Mouse (Mus musculus) layer of hippocampus, postnatal 25 days (tissue): ENCODE data around the gene Rnasek. TPM values are rescaled to one million over a fixed set of nuclear protein-coding genes. Genes with fewer than 3 reads are reported as not detected.

ENCODE experiments used
- DNase-seq, 2 experiments: peaks; one replicate each; pipeline ENCODE4 v3.0.0; 2022; ENCODE audit warnings: mixed read lengths in 2 of 2, low spot score in 1 of 2; ENCODE audit errors: extremely low spot score in 1 of 2
- total RNA-seq, 2 experiments: library from RNA; stranded (reverse); gene quantifications; 2 replicates each; pipeline ENCODE4 v1.2.3; 2021

The Rnasek gene
- total RNA-seq, 2 experiments from 2014 or later: 310 to 312 TPM

DNA sequence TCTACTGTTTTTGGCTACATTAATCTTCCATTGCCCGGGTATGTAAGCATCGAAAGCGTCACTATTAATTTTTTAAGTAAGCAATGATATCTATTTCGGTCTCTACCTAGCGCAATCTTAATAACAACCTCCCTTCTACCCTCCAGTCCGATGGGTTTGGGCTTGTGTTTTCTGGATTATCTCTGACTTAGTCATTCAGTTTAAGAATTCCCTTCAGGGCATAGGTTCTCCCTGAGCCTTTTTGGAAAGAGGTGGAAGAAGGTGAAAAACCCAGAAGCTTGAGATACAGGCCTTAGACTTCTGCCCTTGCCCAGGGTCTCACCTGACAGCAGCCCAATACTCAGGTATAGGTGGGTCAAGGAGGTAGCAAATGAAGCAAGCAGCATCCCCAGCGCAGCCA lies 19.8 kb downstream of the Rnasek start:
- DNase-seq: no peak

DNA sequence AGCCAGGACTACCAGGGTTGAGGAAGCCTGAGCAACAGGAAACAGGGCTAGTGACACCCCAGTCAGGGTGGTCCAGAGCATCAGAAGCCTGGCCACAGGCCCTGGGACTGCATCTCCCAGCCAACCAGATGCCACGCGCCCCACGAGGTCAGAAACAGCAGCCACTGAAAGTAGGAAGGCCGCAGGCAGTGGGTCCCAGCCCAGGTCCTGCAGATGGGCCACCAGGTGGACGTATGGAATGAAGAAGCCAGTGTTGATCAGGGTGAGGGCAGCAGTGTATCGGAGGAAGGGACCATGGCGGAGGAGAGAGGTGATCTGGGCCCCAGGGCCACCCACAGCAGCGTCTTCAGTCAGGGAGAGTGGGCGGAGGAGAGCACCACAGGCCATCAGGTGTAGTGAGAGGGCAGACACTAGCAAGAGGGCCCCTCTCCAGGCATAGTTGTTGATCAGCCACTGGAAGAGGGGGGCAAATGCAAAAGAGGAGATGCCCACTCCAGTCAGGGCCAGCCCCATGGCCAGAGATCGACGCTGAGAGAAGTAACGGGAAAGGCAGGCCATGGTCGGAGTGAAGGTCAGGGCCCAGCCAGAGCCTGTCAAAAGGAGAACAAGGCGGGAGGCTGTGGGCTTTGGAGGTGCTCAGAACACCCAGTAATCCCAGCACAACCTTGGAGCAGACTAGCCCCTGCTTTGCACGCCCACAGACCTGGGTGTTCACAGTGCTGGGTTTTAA lies 20.7 kb downstream of the Rnasek start:
- no peak for DNase-seq

DNA sequence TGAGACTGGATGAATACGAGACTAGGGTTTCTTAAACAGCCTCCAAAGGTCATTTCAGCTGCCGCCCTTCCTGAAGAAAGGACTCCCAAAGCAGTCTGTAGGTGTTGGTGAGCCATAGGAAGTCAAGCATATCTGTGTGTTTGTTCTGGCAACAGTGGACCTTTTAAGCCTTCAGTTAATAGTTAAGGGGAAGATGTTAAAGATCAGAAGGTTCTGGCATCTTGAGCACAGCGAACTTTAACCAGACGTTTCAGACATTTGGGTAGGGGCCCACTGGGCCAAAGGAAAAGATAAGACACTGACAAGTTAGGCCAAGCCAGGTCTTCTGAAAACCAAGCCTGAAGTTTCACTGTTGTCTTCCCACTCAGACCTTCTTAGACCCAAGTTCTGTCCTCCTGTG lies 21.6 kb downstream of the Rnasek start:
- no peak for DNase-seq

DNA sequence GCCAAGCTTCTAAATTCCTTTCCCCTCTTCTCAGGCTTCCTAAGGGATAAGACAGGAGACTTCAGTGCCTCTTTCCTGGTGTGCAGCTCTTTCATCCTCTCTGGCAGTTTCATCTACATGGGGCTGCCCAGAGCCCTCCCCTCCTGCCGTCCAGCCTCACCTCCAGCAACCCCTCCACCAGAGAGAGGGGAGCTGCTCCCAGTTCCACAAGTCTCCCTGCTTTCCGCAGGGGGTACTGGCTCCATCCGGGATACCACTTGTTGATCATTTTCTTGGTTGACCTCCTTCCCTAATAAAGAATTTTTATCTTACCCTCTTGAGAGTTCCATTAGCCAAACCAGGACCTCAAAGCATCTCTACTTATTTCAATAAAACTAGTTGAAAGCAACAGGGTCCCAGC lies 23.5 kb downstream of the Rnasek start:
- no peak for DNase-seq

DNA sequence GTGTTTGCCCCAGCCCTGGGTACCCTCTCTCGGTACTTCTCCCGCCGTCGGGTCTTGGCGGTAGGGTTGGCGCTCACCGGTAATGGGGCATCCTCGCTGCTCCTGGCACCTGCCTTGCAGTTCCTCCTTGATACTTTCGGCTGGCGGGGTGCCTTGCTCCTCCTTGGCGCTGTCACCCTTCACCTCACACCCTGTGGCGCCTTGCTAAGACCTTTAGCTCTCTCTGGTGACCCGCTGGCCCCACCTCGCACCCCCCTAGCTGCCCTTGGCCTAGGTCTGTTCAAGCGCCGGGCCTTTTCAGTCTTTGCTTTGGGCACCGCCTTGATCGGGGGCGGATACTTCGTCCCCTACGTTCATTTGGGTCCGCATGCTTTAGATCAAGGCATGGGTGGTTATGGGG lies 24.3 kb downstream of the Rnasek start:
- no peak for DNase-seq

DNA sequence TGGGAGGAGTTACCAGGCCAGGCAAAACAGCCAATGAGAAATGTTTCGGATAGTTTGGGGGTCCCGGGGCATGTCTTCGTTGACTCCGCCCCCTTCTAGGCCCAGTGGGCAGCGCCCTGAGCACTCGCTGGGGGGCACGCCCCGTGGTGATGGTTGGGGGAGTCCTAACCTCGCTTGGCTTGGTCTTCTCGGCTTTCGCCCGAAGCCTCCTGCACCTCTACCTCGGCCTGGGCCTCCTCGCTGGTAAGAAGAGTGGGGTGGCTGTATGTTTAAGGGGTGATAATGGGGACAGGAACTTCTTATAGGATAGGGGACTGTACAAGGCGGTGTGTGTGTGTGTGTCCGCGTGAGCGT lies 24.8 kb downstream of the Rnasek start:
- DNase-seq: no peak

DNA sequence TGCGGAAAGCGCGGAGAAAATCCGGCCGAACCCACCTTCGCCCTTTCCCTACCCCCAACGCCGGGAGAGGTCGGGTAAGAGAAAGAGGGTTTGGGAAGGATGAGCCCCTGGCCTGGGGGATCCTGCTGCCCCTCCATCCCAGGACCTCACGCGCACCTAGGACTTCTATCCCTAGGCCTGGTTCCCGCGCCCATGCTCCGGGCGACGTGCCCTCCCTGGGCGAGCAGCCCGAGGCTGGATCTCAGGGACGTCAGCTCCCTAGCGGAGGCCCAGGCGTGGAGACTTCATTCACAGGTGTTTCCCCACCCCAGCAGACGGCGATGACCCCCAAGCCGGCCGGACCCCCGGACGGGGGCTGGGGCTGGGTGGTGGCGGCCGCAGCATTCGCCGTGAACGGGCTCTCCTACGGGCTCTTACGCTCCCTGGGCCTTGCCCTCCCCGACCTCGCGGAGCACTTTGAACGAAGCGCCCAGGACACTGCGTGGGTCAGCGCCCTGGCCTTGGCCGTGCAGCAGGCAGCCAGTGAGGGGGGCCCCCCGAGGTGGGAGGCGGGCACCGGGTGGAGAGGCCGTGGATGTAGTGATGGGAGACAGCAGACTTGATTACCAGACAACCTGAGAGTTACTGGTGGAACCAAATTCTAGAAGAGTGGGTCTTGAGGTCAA lies 25.3 kb downstream of the Rnasek start:
- DNase-seq: no peak

DNA sequence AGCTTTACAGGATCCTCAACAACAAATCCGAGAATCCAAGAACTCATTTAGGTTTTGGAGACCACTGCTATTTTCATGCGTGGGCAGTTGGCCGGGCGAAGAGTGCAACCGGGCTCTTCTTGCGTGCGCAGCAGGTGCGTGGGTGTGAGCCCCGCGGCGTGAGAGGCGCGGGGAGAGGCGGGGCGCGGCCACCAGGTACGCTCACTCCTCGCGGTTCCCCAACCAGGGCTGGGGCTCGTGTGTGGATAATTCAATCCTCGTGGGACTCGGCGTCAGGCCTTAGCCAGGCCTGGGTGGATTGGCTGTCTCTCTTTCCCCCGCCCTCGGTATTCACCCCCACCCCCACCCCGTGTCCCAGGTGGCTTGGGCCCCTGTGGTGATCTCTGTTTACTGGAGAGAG lies 25.9 kb downstream of the Rnasek start:
- no peak for DNase-seq

DNA sequence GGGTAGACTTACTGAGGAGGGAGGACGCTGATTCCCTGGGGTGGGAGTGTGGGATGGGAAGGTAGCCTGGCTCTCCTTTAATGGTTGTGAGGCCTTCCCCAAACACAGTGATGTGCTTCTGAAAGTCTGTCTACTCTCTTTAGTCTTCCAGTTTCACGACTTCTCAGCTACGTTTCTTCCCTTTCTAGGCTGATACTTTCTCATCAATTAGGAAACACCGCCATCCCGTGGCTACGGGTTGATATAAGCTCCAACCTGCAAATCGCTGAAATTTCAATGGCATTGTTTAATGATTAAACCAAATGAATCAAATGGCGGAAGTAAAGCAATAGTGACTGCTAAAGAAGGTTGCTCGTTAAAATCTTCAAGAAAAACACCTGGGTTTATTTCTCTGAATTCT lies 26.7 kb downstream of the Rnasek start:
- peak in 1 of 2 experiments; percentile 74 for DNase-seq

DNA sequence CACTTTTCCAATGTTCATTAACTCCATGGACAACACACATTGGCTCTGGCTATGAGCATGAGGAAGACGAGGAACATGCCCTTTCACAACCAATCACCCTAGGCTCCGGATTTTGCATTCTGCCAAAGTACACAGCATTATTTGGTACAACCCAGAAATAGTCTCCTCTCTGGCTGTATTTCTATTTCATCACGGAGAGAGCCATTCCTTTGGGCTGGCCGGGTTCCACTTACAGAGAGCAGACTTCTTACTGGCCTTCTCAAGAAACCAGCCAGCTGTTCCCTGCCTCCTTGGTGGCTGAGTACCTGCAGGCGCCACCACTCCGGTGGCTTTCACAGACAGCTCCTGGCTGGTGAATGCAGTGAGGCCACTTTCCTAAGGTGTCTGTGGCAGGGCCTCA lies 27.2 kb downstream of the Rnasek start, which contains the start of gene Slc16a11:
TSS of gene Slc16a11 (plus strand) at position 330 of the 400 bp plus-strand sequence.
- no peak for DNase-seq

DNA sequence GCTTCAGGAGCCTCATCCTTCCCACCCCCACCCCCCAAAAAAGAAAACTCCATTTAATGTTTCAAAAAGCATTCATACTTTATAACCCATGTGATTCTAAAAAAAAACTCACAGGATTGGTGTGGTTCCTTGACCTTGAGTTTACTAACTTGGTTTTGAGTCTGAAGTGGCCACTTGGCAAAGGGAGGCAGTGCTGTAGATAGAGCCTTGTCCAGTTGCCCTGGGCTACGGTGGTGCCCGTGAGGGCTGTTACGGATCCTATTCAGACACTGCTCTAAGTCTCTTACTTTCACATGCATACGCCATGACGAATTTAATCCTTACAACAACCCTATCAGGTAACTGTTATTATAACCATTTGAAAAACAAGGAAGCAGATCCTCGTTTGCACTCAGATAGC lies 27.7 kb downstream of the Rnasek start:
- no peak for DNase-seq

DNA sequence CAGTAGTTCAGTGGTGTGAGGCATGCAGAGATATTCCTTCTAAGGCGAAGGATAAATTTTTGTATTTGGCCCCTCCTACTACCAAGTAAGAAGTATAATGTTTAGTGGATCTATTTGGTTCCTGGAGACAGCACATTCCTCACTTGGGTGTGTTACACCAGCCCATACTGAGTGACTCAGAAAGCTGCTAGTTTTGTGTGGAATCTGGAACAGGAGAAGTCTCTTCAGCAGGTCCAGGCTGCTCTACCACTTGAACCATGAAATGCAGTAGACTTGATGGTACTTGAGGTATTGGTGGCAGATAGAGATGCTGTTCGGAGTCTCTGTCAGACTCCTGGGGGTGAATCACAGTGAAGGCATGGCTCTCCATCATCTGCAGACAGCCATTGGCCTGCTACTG lies 29.0 kb downstream of the Rnasek start:
- DNase-seq: no peak

DNA sequence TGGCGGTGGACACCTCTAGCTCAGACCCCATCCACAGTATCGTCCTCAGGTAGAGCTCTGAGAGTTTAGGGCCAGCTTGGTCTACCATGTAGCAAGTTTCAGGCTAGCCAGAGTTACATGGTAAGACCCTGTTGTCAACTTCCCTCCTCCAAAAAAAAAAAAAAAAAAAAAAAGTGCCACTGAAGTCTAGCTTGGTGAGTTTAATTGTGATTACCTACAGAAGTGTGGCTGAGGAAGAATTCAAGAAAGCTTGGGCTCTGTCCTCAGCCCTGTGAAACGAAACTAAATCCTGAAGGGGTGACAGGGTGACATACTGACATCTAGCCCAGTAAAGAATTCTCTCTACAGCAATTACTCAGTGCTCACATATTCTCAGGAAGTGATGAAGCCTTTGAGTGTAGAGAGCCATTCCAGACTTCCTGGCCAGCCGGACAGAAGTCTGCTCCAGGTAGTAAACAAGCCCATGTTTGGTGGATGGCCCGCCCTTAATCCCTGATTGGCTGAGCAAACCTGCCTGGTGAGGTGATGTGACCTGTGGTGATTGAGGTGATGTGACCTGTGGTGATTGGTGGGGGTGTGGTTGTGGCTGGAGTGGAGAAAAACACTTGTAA lies 30.8 kb downstream of the Rnasek start:
- no peak for DNase-seq

DNA sequence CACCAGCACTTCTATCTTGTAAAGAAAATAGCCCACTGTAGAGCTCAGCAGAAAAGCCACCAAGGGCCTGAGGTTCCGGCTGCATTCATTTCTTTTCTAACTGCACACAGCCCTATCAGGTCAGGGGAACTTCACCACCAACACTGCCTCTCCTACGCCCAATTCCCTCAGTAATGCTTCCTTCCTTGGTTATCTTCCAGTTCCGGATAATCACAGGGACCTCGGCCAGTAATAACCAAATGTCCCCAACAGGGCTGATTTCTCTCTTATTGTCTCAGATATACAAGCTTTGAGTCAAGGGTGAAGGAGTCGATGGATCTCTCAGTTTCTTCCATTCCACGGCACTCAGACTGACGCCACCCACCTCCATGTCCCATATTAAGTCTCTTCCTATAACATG lies 32.4 kb downstream of the Rnasek start:
- DNase-seq: no peak

DNA sequence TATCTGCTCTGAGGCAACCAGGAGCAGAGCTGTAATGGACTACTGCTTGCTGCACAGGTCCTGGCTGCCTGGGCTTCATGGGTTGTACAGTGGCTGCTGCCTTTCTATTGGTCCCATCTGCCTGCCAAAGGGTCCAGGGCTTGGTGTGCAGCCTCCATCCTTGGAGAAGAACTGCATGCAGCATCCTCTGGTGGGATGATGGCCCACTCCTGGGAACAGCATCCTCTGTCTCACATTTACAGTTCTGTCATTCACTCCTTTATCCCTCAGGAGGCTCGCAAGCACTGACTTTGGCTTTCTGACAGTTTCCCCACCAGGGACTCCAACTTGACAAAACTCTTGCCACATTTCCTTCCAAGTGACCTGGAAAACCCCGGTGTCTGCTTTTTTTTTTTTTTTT lies 32.8 kb downstream of the Rnasek start:
- DNase-seq: no peak

DNA sequence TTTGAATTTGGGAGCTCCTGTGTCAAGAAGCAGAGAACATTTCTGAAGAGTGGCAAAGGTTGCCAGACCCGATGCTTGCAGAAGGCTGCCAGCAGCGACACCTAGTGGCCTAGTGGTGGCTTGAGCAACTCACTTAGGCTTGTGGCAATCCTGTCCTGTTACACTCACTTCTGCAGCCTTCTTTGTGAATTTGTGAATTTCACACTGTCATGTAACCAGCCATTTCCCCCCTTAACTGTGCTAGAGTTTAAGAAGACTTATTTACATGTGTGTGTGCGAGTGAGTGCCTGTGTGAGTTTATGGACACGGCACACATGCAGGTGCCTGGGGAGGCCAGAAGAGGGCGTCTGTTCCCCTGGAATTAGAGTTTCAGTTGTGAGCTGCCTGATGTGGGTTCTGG lies 38.0 kb downstream of the Rnasek start:
- peak; percentile 54 to 87 for DNase-seq

DNA sequence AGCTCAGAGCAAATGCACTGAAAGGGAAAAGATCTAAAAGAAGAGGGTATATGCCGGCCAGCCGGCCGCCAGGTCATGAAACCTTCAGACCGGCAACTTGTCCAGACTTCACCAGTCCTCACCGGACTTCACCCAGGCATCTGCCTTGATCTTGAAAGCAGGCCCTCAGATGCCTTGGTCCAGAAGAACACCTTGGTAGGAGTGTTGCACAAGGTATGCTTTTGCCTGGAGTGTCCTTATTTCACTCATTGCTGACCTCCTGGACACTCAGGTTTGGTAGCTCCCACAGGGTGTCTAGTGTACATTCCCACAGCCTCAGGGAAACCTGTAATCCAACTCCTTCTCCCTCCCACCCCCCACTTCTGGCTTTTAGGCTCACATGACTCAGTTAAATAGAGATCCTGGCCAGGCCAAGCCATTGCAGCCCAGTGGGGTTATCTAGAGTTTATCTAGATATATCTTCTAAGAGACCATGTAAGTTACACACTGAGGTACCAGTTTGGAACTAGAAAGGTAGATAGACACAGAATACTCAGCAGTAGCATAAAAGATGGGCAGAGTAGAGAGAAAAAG lies 39.5 kb downstream of the Rnasek start:
- DNase-seq: no peak

DNA sequence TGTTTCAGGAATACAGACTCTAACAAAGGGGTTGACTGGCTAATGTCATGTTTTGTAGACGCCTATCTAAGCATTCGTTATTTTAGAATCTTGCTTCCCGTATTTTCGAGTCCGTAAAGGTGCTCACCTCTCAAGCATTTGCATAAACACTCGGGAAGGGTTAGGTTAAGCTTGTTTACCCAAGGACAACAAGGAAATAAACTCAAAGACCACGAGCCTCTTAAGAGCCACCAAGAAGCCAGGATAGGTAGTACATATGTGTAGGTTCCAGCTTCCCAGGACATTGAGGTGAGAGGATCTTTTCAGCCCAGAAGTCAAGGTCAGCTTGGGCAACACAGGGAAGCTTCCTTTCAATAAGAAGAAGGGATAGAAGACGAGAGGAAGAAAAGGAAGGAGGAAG lies 40.5 kb downstream of the Rnasek start:
- DNase-seq: no peak

DNA sequence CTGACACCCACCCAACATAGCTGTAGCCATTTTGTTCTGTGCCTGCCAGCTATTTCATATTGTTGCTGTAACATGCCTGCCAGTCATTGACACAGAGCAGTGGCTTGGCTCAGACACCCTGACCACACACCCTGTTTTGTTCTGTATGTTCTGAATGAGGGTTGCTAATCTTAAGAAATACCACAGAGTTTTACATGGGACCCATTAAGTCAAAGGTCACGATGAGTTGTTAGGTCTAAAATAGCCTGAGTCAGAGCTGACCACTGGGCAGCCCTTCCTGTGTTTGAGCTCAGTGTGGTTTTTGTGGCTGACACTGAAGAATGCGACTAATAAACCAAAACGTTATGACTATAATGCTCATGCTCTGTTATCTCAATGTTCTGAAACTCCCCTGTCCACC lies 41.3 kb downstream of the Rnasek start:
- no peak for DNase-seq

DNA sequence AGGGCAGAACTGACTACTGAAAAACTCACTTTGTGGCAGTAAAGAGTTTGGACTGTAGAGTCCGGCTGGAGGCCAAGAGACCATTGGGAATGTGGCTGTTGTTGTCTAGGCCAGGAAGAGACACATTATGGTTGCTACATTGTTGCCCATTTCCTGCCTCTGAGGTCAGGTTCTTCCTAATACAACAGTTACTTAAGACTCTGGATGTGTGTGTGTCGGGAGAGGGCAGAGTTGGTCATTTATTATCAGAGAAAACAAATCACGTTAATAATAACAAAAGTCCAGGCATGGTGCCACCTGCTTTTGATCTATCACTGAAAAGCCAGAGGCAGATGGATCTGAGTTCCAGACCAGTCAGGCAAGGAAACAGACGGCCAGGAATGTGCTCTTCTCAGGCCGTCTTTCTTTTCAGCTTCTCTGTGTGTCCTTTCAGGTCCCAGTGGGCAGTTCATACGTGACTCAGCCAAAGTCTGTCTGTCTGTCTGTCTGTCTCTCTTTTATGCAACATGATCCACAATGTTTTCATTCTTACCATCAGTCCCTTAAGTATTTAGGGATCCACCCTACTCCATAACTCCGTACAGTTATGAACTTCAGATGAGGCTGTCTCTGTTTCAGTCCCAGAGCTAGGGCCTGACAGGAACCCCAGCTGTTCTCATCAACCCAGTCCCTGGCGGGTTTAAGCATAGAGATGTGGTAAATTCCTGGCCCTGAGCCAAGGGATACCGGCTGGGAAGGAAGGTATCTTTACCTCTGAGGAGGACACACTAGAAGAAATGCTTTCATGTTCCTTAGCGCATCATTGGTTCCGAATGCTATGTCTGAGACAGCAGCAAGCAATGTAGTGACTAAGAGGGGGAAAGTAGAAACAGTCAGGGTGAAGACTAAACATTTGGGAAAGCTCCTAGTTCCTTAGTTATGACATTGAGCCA lies 46.0 kb downstream of the Rnasek start:
- DNase-seq: no peak

DNA sequence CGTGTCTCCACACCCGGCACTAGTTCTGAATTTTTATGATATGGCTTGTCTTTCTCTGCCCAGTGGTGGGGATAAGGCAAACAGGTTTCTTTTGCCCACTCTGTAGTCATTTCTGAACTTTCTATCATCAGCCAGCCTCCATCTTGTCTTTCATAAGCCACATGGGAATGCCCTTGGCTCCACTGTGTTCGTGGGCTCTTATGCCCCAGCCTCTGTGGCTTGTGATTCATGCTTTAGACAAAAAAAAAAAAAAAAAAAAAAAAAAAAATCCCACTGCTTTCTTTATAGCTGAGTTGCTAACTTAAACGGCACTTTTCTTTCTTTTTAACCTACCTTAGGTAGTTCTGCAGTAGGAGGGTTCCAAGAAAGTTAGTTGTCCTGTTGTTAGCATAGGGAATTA lies 47.5 kb downstream of the Rnasek start:
- no peak for DNase-seq
